Mouse (Mus musculus) hematopoietic stem cell, adult 5-6 weeks (primary cell): ENCODE measurements around the gene 2310033P09Rik. TPM values are rescaled to one million over a fixed set of nuclear protein-coding genes. Genes with fewer than 3 reads are reported as not detected.

ENCODE experiments used
- ATAC-seq, 2 experiments: fragments of 125-278 bp in 1 of 2; replicated peaks in 1 of 2; 2 replicates each; pipeline ENCODE4 v1.8.0; 2016 to 2017; ENCODE audit warnings: inconsistent platforms in 2 of 2, mild to moderate bottlenecking in 2 of 2, moderate number of reproducible peaks in 2 of 2, low read depth in 1 of 2, moderate TSS enrichment in 1 of 2; ENCODE audit not compliant: low FRiP score in 2 of 2, poor library complexity in 2 of 2, severe bottlenecking in 2 of 2, insufficient read depth in 1 of 2, low TSS enrichment in 1 of 2
- total RNA-seq: library from RNA; stranded (forward); fragments of 172-1452, 232-1000 nt; gene quantifications from 2 replicates; pipeline ENCODE4 v1.2.3, GENCODE M21; 2017

2310033P09Rik gene
- total RNA-seq, 1 experiment from 2014 or later, result 23.1 TPM

DNA sequence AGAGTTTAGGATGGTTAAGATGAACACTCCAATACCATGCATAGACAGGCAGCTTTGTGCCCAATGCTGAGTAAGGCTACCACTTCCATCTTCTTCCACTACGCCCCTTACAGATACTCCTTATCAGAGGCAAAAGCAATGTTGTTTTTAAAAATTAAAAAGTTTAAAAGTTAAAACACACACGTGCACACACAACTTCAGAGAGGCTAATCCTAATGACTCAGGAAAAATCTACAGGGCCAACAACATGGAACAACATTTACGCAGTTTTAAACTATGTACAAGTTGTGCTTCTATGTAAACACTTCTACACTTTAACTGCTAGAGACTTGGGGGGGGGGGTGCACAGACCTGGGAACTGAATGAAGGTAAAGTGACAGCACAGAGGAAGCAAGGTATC, 15.9 kb downstream of the 2310033P09Rik start:
- no peak for ATAC-seq

DNA sequence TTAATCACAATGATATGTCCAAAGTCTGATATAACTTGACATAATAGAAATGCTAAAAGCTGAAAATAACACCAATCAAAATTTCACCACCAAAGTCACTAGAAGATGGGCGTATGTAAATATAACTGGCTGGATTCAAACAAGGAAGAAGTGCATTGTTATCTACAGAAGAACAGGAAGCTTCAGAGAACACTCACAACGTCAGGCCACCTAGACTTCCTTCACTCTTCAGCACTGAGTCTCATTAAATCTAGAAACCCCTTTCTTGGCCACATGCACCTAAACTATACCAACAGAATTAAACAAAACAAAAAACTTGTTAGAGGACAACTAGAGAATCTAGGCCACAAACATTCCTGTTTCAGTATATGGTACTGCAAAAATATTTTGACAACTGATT, 16.3 kb downstream of the 2310033P09Rik start:
- ATAC-seq, result no peak

DNA sequence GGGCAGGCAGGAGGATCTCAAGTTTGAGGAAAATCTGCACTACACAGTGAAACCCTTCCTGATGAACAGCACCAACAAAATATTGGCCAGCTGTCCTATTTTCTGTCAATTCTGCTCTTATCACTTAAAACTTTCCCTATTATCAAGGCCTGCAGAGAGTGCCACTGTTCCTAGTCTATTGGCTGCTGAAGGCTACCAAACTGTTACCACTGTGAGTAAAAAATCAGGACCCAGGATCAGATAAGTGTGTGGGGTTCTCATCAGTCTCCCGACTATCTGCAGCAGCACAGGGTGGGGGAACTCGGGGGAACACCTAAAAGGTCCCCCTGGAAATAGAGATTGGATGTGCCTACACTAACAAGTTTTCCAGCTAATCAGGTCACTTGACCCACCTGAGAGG, 17.0 kb downstream of the 2310033P09Rik start:
- ATAC-seq, result no peak

DNA sequence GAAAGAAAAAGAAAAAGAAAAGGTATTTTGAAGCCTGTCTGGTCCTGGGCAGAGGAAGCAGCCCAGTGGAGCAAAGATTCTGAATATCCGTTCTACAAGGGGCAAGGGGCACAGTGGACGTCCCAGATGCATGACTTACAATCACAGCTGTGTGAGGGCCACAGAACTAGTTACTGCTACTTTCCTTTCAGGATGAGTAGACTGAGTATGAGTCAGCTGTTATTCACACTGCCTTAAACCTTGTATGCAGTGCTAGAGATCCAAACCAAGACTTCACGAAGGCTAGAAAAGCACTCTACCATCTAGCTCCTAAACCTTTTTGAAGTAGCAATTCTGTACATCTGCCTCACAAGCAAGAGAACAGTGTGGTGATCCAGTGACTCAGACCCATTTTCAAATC, 18.1 kb downstream of the 2310033P09Rik start:
- no peak for ATAC-seq

DNA sequence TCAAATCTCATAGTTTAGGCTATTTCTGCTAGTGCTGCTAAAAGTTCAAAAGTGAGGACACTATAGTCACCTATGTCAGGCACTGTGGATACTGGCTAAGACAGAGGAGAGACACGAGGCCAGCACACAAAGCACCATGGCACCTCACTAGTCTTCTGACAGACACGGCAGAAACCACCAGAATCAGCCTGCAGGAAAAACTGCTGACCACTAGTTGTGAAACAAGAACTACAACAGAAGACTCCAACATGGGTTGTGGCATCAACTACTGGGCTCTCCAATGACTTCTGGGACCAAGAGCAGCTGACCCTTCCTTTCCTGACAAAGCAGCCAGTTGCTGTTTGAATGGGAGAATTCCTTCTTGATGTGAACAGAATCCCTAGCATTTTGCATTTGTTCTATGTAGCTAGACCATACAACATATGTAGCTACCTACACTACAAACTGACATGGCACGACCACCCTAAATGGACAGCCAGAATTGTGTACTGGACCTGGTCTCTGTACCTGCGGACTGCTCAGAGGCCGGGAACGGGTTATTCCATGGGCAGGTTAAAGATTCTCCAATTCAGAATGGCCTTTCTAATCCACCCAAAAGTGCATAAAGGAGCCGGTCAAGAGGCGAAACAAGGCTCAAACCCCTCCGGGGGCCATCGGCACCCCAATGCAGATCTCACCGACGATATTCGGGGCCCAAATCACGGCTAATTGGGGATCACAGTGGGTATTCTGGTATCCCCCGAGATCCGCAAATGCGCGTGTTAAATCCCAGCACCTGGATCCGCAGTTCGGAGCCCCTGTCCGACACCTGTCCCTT, 18.9 kb downstream of the 2310033P09Rik start:
- no peak; a peak in 1 of 4 replicates for ATAC-seq

DNA sequence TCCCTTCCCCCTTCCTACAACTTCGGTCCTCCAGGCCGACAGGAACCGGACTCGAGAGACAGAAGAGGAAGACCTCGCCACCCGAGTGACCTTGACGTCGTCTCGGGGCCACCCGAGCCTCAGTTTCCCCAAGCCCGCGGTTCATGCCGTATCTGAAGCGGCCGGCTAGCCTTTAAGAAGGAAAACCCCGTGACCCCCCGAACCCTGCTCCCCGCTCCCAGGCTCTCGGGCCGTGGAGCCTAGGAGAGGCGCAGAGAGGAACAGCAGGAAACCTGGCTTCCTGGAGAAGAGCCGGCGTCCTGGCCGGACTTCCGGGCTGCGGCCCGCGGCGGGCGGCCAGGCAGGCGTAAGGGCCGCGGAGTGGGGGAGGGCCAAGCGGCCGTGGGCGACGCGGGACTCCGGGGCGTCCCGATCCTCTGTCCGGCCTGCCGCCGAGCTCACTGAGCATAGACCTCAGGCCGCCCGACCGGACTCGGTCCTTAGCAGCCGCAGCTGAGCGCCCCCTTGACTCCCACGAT, 19.5 kb downstream of the 2310033P09Rik start:
- ATAC-seq, result peak in 1 of 2 experiments; percentile 4; a peak in 1 of 4 replicates

DNA sequence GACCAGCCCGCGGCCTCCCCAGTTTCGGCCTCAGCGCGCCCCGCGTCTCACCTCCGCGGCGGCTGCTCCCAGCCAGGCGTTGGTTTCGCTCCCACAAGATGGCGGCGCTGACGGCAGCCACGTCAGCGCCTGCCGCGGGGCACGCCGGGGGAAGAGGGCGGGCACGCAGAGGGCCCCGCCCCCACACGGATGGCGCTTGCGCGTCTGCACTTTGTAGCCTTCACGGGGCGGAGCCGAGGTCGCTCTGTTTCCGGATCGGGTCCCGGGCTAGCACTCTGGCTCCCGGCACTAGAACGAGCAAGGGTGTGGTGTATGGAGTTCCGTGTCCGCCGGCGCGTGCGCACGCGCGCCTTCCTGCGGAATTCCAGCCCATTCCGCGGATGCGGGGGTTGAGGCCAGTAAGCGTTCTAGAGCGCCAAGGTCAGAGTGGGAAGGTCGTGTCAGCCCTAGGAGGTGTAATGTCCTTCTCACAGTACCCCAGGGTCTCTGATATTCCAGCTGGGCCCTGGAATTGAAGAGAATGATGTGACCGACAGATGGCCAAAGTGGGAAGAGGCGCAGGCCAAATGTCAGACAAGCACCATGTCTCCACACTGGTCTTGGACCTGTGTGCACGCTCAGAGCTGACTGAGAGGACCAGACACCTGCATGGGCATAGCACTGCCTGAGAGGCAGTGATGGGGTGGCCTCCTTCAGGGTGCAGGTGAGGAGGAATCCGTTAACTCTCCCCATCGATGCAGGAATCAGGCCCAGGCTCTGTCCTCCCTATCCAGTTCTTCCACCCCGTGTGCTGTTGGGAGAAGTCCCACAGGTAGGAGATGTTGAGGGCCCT, 20.2 kb downstream of the 2310033P09Rik start, which contains the start of gene Arf1:
Gene Arf1 (minus strand): TSS at position 149 of the 832 bp plus-strand sequence.
- ATAC-seq, result peak; percentile 83 to 87

DNA sequence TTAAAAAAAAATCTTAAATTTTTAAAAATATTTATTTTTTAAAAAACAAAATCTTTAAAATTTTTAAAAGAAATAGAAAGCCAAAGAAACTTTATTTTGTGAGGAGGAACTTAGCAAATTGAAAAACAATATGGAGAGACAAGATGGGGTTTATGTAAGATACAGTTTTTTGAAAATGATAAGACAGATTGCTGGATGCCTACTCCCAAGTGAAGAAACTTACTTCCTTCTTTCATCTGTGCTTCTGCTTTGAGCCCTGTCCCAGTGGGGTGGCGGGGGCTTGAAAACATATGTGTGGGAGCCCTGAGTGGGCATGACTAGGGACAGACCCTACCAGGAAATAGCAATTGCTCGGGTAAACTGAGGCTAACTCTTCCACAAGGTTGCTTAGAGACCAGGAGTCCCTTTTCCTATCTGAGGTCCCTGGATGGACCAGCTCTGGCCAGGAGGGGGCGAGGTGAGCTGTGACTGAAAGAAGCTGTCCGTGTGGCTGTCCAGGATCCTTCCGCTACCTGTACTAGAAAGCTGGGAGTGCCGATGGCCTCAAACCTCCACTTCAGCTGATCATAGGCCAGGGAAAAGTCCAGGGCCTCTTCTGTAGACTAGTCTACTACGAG, 22.1 kb downstream of the 2310033P09Rik start:
- ATAC-seq, result peak; percentile 20 to 47; a peak in 2 of 4 replicates

DNA sequence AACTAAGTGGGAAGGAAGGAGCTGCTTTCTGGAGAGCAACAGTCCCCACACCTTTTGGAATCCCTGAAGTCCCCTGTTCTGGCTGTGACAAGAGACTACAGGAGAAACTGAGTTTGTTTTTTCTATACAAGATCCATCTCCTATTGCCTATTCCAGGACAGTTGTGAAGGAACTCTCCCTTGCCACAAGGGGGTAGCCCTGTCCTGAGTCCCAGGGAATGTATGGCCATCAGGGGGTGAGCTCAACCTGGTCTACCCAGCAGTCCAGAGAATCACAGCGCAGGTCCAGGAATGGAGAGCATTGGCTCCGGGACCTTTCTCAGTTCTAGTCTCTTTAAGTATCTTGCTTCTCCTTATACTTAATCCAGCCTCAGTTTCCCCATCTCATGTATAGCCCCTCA, 24.7 kb downstream of the 2310033P09Rik start:
- no peak for ATAC-seq

DNA sequence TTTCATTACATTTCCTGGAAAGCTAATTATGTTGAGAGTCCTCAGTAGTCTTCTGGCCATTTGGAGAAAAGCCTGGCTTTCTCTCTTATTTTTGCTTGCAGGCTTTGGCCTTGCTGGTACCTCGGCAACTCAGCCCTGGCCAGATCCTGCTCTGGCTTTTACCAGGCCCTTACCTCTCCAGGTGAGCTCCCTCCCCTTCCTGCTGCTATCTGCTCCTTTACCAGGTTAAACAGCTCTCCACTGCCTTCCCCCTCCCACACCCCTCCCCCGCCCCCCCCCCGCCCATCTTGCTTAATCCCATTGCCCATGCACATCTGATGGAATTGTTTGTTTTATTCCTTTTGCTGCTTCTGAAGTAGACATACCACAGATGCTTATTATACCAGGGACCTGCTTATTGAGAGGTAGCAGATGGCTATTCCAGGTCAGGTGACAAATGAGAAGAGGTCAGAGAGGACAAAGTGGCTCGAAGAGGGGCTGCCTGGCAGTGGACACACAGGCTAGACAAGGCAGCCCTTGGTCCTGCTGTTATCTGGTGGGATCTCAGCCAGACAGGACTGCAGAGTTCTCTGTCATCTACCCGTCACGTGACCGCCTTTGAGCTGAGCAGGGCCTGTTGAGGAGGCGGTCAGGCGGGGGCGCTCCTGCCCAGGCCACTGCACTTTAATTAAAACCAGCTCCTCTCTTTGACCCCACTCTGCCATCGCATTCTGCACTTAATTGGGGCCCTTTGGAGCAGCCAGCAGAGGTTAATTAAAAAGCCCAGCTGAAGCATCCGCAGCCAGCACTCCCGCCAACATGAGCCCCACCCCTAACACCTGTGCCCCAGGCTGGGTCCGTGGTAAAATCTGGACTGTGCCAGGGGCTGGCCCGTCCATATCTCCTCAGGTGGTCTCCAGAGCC, 30.7 kb downstream of the 2310033P09Rik start:
- peak; percentile 70 to 85 for ATAC-seq

DNA sequence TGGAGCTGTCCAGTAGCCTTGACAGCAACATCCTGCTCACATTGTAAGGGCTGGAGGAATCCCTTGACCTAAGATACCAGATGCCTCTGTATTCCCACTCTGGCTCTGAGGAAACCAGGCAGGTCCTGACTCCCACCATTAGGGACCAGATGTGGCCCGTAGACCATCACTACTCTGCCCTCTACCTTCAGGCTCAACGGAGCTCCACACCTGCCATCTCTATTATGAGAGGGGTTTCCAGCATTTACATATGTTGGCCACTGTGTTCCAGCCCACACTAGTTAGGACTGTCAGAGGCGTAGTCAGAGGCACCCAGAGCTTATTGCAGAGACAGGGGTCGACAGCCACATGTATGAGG, 31.3 kb downstream of the 2310033P09Rik start:
- ATAC-seq, result no peak

DNA sequence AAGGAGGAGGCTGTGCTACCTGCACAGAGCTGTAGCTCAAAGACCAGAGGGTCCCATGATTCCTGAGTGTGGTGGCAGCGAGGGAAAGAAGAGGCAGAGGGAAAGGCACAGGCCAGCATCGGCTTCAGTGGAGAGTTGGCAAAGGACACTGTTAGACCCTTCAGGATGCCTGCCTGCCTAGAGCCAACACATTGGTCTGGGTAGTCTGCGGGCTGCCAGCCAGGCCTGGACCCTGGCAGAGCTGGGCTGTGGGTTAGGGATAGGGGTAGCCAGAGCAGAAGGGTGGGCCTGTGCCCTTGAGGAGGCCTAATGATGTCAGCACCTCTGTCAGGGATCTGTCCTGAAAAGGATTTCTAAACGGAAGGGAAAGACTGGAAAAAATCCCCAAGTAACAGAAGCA, 31.7 kb downstream of the 2310033P09Rik start:
- ATAC-seq, result no peak

DNA sequence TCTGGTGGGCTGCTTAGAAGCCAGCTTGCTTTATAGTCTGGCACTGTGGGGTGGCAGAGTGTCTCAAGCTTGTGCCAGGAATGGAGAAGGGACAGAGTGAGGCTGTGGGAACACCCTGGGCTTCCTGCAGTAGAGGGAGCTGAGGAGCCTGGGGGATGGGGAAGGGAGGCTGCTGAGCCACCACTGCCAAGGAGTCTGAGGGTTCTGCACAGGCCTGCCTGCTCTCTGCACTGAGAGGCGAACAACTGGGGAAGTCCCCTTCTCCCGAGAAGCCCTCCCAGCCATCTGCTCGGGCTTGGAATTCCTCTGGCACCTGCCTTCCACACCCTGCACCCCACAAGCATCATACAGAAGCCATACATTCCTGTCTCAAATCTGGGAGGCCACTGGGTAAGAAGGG, 33.7 kb downstream of the 2310033P09Rik start:
- no peak for ATAC-seq

DNA sequence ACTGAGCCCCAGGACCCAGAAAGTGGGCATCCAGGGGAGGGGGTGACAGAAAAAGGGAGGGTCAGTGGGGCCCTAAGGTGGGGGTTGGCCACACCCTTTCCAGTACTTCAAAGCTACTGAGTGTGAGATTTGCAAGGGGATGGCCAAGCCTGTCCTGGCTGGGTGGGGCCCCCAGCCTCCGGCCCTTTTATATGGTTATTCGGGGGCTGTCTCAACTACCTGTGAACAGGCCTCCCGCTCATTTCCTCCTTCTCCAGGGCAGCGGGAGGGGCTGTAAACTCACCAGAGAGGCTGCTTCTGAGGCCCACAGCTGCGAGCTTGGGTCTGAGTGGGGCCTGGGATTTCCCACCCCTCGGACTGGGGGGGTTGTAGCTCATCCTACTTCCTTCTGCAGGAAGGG, 35.7 kb downstream of the 2310033P09Rik start:
- no peak for ATAC-seq

DNA sequence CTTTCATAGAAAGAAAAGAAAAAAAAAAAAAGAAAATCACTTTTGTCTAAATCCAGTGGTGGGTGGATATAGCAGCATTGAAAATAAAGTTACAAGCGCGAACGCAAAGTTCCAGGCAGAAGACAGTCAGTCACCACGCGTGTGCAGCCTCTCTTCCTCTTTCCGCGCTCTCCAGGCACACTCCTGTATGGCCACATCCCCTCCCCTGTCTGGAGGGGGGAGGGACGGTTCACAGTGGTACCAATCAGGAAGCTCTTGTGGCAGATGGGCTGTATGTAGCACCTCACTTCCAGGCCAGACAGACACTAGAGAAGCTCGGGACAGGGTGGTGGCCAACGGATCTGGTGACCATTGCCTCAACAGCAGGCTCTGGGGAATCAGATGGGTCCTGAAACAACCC, 40.0 kb downstream of the 2310033P09Rik start:
- peak; percentile 81 to 91 for ATAC-seq

DNA sequence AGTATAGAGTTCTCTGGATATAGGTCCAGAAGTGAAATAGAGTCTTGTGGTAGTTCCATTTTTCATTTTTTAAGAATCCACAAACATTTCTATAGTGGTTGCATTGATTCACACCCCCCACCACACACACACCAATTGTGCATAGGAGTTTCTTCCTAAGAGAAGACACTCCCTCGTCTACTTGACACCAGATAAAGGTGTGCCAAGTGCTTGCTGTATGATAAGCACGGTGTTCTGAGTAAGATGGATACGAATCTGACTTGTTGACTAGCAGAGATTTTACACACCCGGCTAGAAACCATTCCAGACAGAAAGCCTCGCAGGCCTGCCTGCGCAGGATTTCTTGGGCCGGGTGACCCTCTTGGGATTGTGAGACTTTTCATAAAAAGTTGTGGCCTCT, 51.5 kb downstream of the 2310033P09Rik start:
- ATAC-seq, result no peak
